Mouse (Mus musculus): ENCODE results near the gene Rc3h2. TPM values are rescaled to one million over a fixed set of nuclear protein-coding genes. Genes with fewer than 3 reads are reported as not detected.

The Rc3h2 gene
- polyA plus RNA-seq, 1 experiment from 2014 or later: 16.9 TPM

- Histone ChIP-seq H3K4me2 (no peak overlapping the region), H3K36me3 (ENCODE audit: insufficient read depth) (peaks cover 53% of the 10 kb centered on the region), H3K4me1 (ENCODE audit: insufficient read depth) (no peaks in the 10 kb centered on the region), H3K9me3 (ENCODE audit: low read depth, low read length) (no peaks in the 10 kb centered on the region), H3K4me3 (ENCODE audit: low read depth, low read length) (no peak overlapping the region), H3K27ac (ENCODE audit: low read depth) (no peak overlapping the region), H3K9ac (no peak overlapping the region), H3K27me3 (ENCODE audit: insufficient read depth, low read length) (no peaks in the 10 kb centered on the region)
- ATAC-seq (ENCODE audit: insufficient read depth) (no peak), DNase-seq (no peak)
- no peak for TF ChIP-seq CTCF (IDR thresholded peaks at IDR 0.05; ENCODE audit: low read depth)
- 97% methylated on average over 1 of the region's 1 CpGs for WGBS
These were observed 46.7 kb downstream of the Rc3h2 start for GRCm38 (mm10) chr2:37376018-37376417.

DNA sequence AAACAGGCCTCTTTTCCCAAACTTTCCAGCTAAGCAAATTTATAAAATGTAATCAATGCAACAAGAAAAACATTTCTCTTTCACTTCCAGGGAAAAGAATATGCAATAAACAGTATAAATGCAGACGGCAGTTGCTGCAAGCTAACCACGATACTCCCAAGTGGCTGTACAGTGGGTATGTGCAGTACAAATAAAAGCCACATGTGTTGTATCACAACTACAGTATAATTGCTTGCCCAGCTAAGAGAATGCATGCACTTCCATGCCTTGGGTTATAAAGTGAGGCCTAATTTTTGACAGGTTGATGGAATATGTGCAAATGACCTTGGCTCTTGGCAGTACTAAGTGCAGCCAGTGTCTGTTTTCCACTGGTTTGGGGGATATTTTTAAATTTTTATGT lies 52.1 kb downstream of the Rc3h2 start:
- Histone ChIP-seq H3K4me3 (ENCODE audit: low read depth, low read length) (no peak overlapping the region), H3K27ac (ENCODE audit: low read depth) (no peak overlapping the region), H3K4me1 (ENCODE audit: insufficient read depth) (no peaks in the 10 kb centered on the region), H3K36me3 (ENCODE audit: insufficient read depth) (peaks cover 24% of the 10 kb centered on the region), H3K27me3 (ENCODE audit: insufficient read depth, low read length) (no peaks in the 10 kb centered on the region), H3K9ac (no peak overlapping the region), H3K4me2 (no peak overlapping the region), H3K9me3 (ENCODE audit: low read depth, low read length) (no peaks in the 10 kb centered on the region)
- TF ChIP-seq CTCF (IDR thresholded peaks at IDR 0.05; ENCODE audit: low read depth): no peak
- 84% methylated on average over 2 of the region's 2 CpGs for WGBS
- DNase-seq: no peak
- ATAC-seq (ENCODE audit: insufficient read depth): no peak

GRCm38 (mm10) chr2:37359908-37360307 lies 62.8 kb downstream of the Rc3h2 start:
- 89% methylated on average over 2 of the region's 2 CpGs for WGBS
- Histone ChIP-seq H3K4me3 (ENCODE audit: low read depth, low read length) (peak overlapping the region; percentile 68; the same call in 1 of the 2 replicates), H3K9ac (no peak overlapping the region)

GRCm38 (mm10) chr2:37358633-37359540 lies 63.8 kb downstream of the Rc3h2 start, which contains the start of gene Pdcl:
Gene Pdcl, minus strand, starts transcription at chr2:37359332.
- H3K27ac ChIP-seq (ENCODE audit: low read depth): peak within 1 kb of the TSS; percentile 99
- peak within 1 kb of the TSS; percentile 68 for H3K4me3 ChIP-seq (ENCODE audit: low read depth, low read length)
- no peak for TF ChIP-seq CTCF (IDR thresholded peaks at IDR 0.05; ENCODE audit: low read depth)
- under 1% methylated on average over 42 of the region's 42 CpGs for WGBS
- DNase-seq (peak; percentile 96), ATAC-seq (ENCODE audit: insufficient read depth) (peak; percentile 100)
- no peaks in the 10 kb centered on the region for H3K27me3 ChIP-seq (ENCODE audit: insufficient read depth, low read length)
- H3K9ac ChIP-seq: peak within 1 kb of the TSS; percentile 73
- H3K36me3 ChIP-seq (ENCODE audit: insufficient read depth): peaks cover 30% of the 10 kb centered on the region
- no peaks in the 10 kb centered on the region for H3K9me3 ChIP-seq (ENCODE audit: low read depth, low read length)
- peak within 1 kb of the TSS; percentile 82 for H3K4me2 ChIP-seq
- peaks cover 4% of the 10 kb centered on the region; the same call in 1 of the 2 replicates for H3K4me1 ChIP-seq (ENCODE audit: insufficient read depth)

More at GRCm38 (mm10) chr2:37359908-37360307, 62.8 kb downstream of the Rc3h2 start:
- peaks cover 22% of the 10 kb centered on the region for H3K36me3 ChIP-seq (ENCODE audit: insufficient read depth)
- TF ChIP-seq CTCF (IDR thresholded peaks at IDR 0.05; ENCODE audit: low read depth): no peak
- H3K27ac ChIP-seq (ENCODE audit: low read depth): no peak overlapping the region
- H3K4me1 ChIP-seq (ENCODE audit: insufficient read depth): peaks cover 4% of the 10 kb centered on the region; the same call in 1 of the 2 replicates
- DNase-seq (no peak), ATAC-seq (ENCODE audit: insufficient read depth) (no peak)
- H3K4me2 ChIP-seq: peak overlapping the region; percentile 82
- H3K9me3 ChIP-seq (ENCODE audit: low read depth, low read length): no peaks in the 10 kb centered on the region
- H3K27me3 ChIP-seq (ENCODE audit: insufficient read depth, low read length): no peaks in the 10 kb centered on the region

GRCm38 (mm10) chr2:37355571-37355970 lies 67.1 kb downstream of the Rc3h2 start:
- no peak for TF ChIP-seq CTCF (IDR thresholded peaks at IDR 0.05; ENCODE audit: low read depth)
- H3K9ac ChIP-seq: no peak overlapping the region
- peaks cover 61% of the 10 kb centered on the region for H3K36me3 ChIP-seq (ENCODE audit: insufficient read depth)
- ATAC-seq (ENCODE audit: insufficient read depth) (no peak), DNase-seq (no peak)
- no peaks in the 10 kb centered on the region for H3K27me3 ChIP-seq (ENCODE audit: insufficient read depth, low read length)
- no peak overlapping the region for H3K4me3 ChIP-seq (ENCODE audit: low read depth, low read length)
- no peaks in the 10 kb centered on the region for H3K9me3 ChIP-seq (ENCODE audit: low read depth, low read length)
- WGBS: 94% methylated on average over 5 of the region's 5 CpGs
- no peak overlapping the region for H3K27ac ChIP-seq (ENCODE audit: low read depth)
- H3K4me1 ChIP-seq (ENCODE audit: insufficient read depth): peaks cover 4% of the 10 kb centered on the region; the same call in 1 of the 2 replicates
- H3K4me2 ChIP-seq: no peak overlapping the region

DNA sequence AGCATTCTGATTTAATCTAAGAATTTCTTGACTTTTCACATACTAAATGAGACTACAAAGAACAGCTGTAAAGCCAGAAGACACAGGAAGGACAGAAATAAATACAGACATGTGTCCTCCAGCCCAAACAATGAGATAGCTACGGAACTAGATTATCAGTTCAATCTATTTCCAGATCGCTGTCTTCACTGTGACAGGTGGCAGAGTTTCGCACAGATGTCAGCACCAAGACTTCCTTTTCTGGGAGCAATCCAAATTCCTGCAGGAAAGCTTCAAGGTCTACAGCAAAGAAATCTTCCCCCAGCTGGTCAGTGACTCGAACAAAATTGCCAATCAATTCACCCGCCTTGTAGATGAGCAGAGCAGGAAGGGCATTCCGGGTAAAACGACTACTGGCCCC lies 71.0 kb downstream of the Rc3h2 start:
- H3K27me3 ChIP-seq (ENCODE audit: insufficient read depth, low read length): no peaks in the 10 kb centered on the region
- H3K9ac ChIP-seq: no peak overlapping the region
- no peak overlapping the region for H3K4me3 ChIP-seq (ENCODE audit: low read depth, low read length)
- H3K27ac ChIP-seq (ENCODE audit: low read depth): no peak overlapping the region
- H3K4me2 ChIP-seq: no peak overlapping the region
- ATAC-seq (ENCODE audit: insufficient read depth): no peak
- DNase-seq: no peak
- no peaks in the 10 kb centered on the region for H3K9me3 ChIP-seq (ENCODE audit: low read depth, low read length)
- WGBS: 82% methylated on average over 7 of the region's 7 CpGs
- no peaks in the 10 kb centered on the region for H3K4me1 ChIP-seq (ENCODE audit: insufficient read depth)
- no peak for TF ChIP-seq CTCF (IDR thresholded peaks at IDR 0.05; ENCODE audit: low read depth)
- H3K36me3 ChIP-seq (ENCODE audit: insufficient read depth): peaks cover 65% of the 10 kb centered on the region

- no peak overlapping the region for H3K4me2 ChIP-seq
- no peaks in the 10 kb centered on the region for H3K36me3 ChIP-seq (ENCODE audit: insufficient read depth)
- ATAC-seq (ENCODE audit: insufficient read depth): no peak
- peak; percentile 73 for TF ChIP-seq CTCF (IDR thresholded peaks at IDR 0.05; ENCODE audit: low read depth)
- H3K9me3 ChIP-seq (ENCODE audit: low read depth, low read length): no peaks in the 10 kb centered on the region
- no peak overlapping the region for H3K9ac ChIP-seq
- DNase-seq: peak; percentile 82
- no peak overlapping the region for H3K4me3 ChIP-seq (ENCODE audit: low read depth, low read length)
- 48% methylated on average over 10 of the region's 10 CpGs for WGBS
- no peaks in the 10 kb centered on the region for H3K27me3 ChIP-seq (ENCODE audit: insufficient read depth, low read length)
- no peak overlapping the region for H3K27ac ChIP-seq (ENCODE audit: low read depth)
- H3K4me1 ChIP-seq (ENCODE audit: insufficient read depth): no peaks in the 10 kb centered on the region
These were observed 84.1 kb downstream of the Rc3h2 start for GRCm38 (mm10) chr2:37338497-37339187.
